Mouse (Mus musculus) E14TG2a.4 (cell line): Measurements from ENCODE around the gene Folr2.

ENCODE experiments used
- CTCF ChIP-seq: conservative IDR thresholded peaks from 2 replicates; pipeline ENCODE4 v1.5.1; 2014; ENCODE audit warnings: low read length
- NANOG ChIP-seq: IDR thresholded peaks from 2 replicates; pipeline ENCODE4 v1.6.1; 2014; ENCODE audit warnings: borderline replicate concordance, low read length, mixed read lengths

DNA sequence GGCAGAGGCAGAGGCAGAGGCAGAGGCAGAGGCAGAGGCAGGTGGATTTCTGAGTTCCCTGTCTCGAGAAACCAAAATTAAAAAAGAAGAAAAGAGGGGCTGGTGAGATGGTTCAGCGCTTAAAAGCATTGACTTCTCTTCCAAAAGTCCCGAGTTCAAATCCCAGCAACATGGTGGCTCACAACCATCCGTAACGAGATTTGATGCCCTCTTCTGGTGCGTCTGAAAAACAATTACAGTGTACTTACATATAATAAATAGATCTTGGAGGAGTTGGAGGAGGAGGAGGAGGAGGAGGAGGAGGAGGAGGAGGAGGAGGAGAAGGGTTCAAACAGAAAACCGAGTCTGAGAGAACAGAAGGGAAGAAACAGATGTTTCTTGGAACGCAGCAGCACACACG, 38.7 kb upstream of the Folr2 start:
- TF ChIP-seq CTCF, result no peak
- TF ChIP-seq NANOG, result no peak
